Mouse (Mus musculus): ENCODE data around the gene Dock1. TPM values are rescaled to one million over a fixed set of nuclear protein-coding genes. Genes with fewer than 3 reads are reported as not detected.

Gene Dock1
- polyA plus RNA-seq, 1 experiment from 2014 or later, result 5.7 TPM

GRCm38 (mm10) chr7:135077340-135077739 is 406.9 kb downstream of the Dock1 start:
- no peak for ATAC-seq (ENCODE audit: low FRiP score)
- WGBS, result 23% methylated on average over 6 of the region's 6 CpGs

GRCm38 (mm10) chr7:135077806-135078205 is 407.4 kb downstream of the Dock1 start:
- no peaks in the 10 kb centered on the region for H3K27me3 ChIP-seq (replicated peaks)
- no peaks in the 10 kb centered on the region for H3K9me3 ChIP-seq (replicated peaks)
- no peak overlapping the region for H3K4me3 ChIP-seq (replicated peaks)
- peaks cover 22% of the 10 kb centered on the region for H3K4me1 ChIP-seq
- H3K4me2 ChIP-seq, result no peak overlapping the region
- H3K27ac ChIP-seq (replicated peaks), result no peak overlapping the region
- H3K36me3 ChIP-seq, result no peaks in the 10 kb centered on the region
- ATAC-seq (ENCODE audit: low FRiP score), result no peak
- WGBS, result 22% methylated on average over 10 of the region's 10 CpGs
- no peak overlapping the region for H3K9ac ChIP-seq (replicated peaks)

More at GRCm38 (mm10) chr7:135077340-135077739, 406.9 kb downstream of the Dock1 start:
- Histone ChIP-seq H3K27me3 (replicated peaks) (no peaks in the 10 kb centered on the region), H3K36me3 (no peaks in the 10 kb centered on the region), H3K4me3 (replicated peaks) (no peak overlapping the region), H3K9ac (replicated peaks) (no peak overlapping the region), H3K4me1 (peaks cover 22% of the 10 kb centered on the region), H3K4me2 (no peak overlapping the region), H3K27ac (replicated peaks) (no peak overlapping the region), H3K9me3 (replicated peaks) (no peaks in the 10 kb centered on the region)

GRCm38 (mm10) chr7:135083421-135083820 is 413.0 kb downstream of the Dock1 start:
- no peaks in the 10 kb centered on the region for H3K36me3 ChIP-seq
- H3K9me3 ChIP-seq (replicated peaks), result no peaks in the 10 kb centered on the region
- no peak overlapping the region for H3K9ac ChIP-seq (replicated peaks)
- 93% methylated on average over 8 of the region's 8 CpGs for WGBS
- H3K27ac ChIP-seq (replicated peaks), result no peak overlapping the region
- H3K4me1 ChIP-seq, result no peaks in the 10 kb centered on the region
- no peak overlapping the region for H3K4me3 ChIP-seq (replicated peaks)
- no peak overlapping the region for H3K4me2 ChIP-seq
- H3K27me3 ChIP-seq (replicated peaks), result no peaks in the 10 kb centered on the region
- ATAC-seq (ENCODE audit: low FRiP score), result no peak

- Histone ChIP-seq H3K9ac (replicated peaks) (no peak overlapping the region), H3K9me3 (replicated peaks) (no peaks in the 10 kb centered on the region), H3K27me3 (replicated peaks) (no peaks in the 10 kb centered on the region), H3K4me1 (no peaks in the 10 kb centered on the region), H3K4me3 (replicated peaks) (no peak overlapping the region), H3K4me2 (no peak overlapping the region), H3K36me3 (no peaks in the 10 kb centered on the region), H3K27ac (replicated peaks) (no peak overlapping the region)
- 87% methylated on average over 7 of the region's 7 CpGs for WGBS
- ATAC-seq (ENCODE audit: low FRiP score), result no peak
Measured at GRCm38 (mm10) chr7:135084069-135084468, 413.6 kb downstream of the Dock1 start.

GRCm38 (mm10) chr7:135086556-135086955 is 416.1 kb downstream of the Dock1 start:
- no peak for ATAC-seq (ENCODE audit: low FRiP score)
- no peaks in the 10 kb centered on the region for H3K27me3 ChIP-seq (replicated peaks)
- H3K4me3 ChIP-seq (replicated peaks), result no peak overlapping the region
- H3K9me3 ChIP-seq (replicated peaks), result no peaks in the 10 kb centered on the region
- H3K36me3 ChIP-seq, result no peaks in the 10 kb centered on the region
- no peak overlapping the region for H3K4me2 ChIP-seq
- no peak overlapping the region for H3K27ac ChIP-seq (replicated peaks)
- no peaks in the 10 kb centered on the region for H3K4me1 ChIP-seq
- 88% methylated on average over 5 of the region's 5 CpGs for WGBS
- H3K9ac ChIP-seq (replicated peaks), result no peak overlapping the region

GRCm38 (mm10) chr7:135089626-135090025 is 419.2 kb downstream of the Dock1 start:
- Histone ChIP-seq H3K4me3 (replicated peaks) (no peak overlapping the region), H3K4me2 (no peak overlapping the region)
- 87% methylated on average over 4 of the region's 4 CpGs for WGBS

GRCm38 (mm10) chr7:135093851-135094250 is 423.4 kb downstream of the Dock1 start:
- H3K36me3 ChIP-seq, result no peaks in the 10 kb centered on the region
- H3K4me3 ChIP-seq (replicated peaks), result no peak overlapping the region
- no peak overlapping the region for H3K4me2 ChIP-seq
- ATAC-seq (ENCODE audit: low FRiP score), result no peak
- H3K9me3 ChIP-seq (replicated peaks), result no peaks in the 10 kb centered on the region
- no peaks in the 10 kb centered on the region for H3K27me3 ChIP-seq (replicated peaks)
- H3K27ac ChIP-seq (replicated peaks), result no peak overlapping the region
- no peaks in the 10 kb centered on the region for H3K4me1 ChIP-seq
- WGBS, result 88% methylated on average over 2 of the region's 2 CpGs
- H3K9ac ChIP-seq (replicated peaks), result no peak overlapping the region

More at GRCm38 (mm10) chr7:135089626-135090025, 419.2 kb downstream of the Dock1 start:
- no peaks in the 10 kb centered on the region for H3K27me3 ChIP-seq (replicated peaks)
- H3K27ac ChIP-seq (replicated peaks), result no peak overlapping the region
- H3K4me1 ChIP-seq, result no peaks in the 10 kb centered on the region
- ATAC-seq (ENCODE audit: low FRiP score), result no peak
- H3K9me3 ChIP-seq (replicated peaks), result no peaks in the 10 kb centered on the region
- no peaks in the 10 kb centered on the region for H3K36me3 ChIP-seq
- H3K9ac ChIP-seq (replicated peaks), result no peak overlapping the region

- Histone ChIP-seq H3K9me3 (replicated peaks) (no peaks in the 10 kb centered on the region), H3K9ac (replicated peaks) (no peak overlapping the region), H3K36me3 (no peaks in the 10 kb centered on the region), H3K27me3 (replicated peaks) (no peaks in the 10 kb centered on the region; the same call in 1 of the 2 replicates), H3K4me2 (no peak overlapping the region), H3K4me1 (0 out of 2 replicates have a peak, but pooled peaks cover 3% of the 10 kb centered on the region), H3K4me3 (replicated peaks) (no peak overlapping the region), H3K27ac (replicated peaks) (no peak overlapping the region)
- WGBS, result 90% methylated on average over 7 of the region's 7 CpGs
- ATAC-seq (ENCODE audit: low FRiP score), result no peak
Measured at GRCm38 (mm10) chr7:135101921-135102320, 431.5 kb downstream of the Dock1 start.

GRCm38 (mm10) chr7:135106536-135106935 is 436.1 kb downstream of the Dock1 start:
- no peak overlapping the region for H3K9ac ChIP-seq (replicated peaks)
- no peaks in the 10 kb centered on the region for H3K9me3 ChIP-seq (replicated peaks)
- no peaks in the 10 kb centered on the region; the same call in 1 of the 2 replicates for H3K27me3 ChIP-seq (replicated peaks)
- H3K4me1 ChIP-seq, result no peaks in the 10 kb centered on the region
- no peaks in the 10 kb centered on the region for H3K36me3 ChIP-seq
- WGBS, result 69% methylated on average over 3 of the region's 3 CpGs
- no peak overlapping the region for H3K27ac ChIP-seq (replicated peaks)
- no peak for ATAC-seq (ENCODE audit: low FRiP score)
- no peak overlapping the region for H3K4me3 ChIP-seq (replicated peaks)
- H3K4me2 ChIP-seq, result no peak overlapping the region

GRCm38 (mm10) chr7:135110307-135110706 is 439.9 kb downstream of the Dock1 start:
- no peak overlapping the region for H3K4me2 ChIP-seq
- H3K4me1 ChIP-seq, result no peaks in the 10 kb centered on the region
- H3K27ac ChIP-seq (replicated peaks), result no peak overlapping the region
- H3K9me3 ChIP-seq (replicated peaks), result no peaks in the 10 kb centered on the region
- no peak overlapping the region for H3K4me3 ChIP-seq (replicated peaks)
- WGBS, result 83% methylated on average over 1 of the region's 1 CpGs
- no peak overlapping the region for H3K9ac ChIP-seq (replicated peaks)
- H3K36me3 ChIP-seq, result no peaks in the 10 kb centered on the region
- no peaks in the 10 kb centered on the region; the same call in 1 of the 2 replicates for H3K27me3 ChIP-seq (replicated peaks)
- no peak for ATAC-seq (ENCODE audit: low FRiP score)

GRCm38 (mm10) chr7:135125296-135126065 is 455.0 kb downstream of the Dock1 start:
- no peak for ATAC-seq (ENCODE audit: low FRiP score)
- H3K27ac ChIP-seq (replicated peaks), result no peak overlapping the region

GRCm38 (mm10) chr7:135132461-135132860 is 462.0 kb downstream of the Dock1 start:
- WGBS, result 86% methylated on average over 4 of the region's 4 CpGs
- Histone ChIP-seq H3K27me3 (replicated peaks) (no peaks in the 10 kb centered on the region), H3K4me3 (replicated peaks) (no peak overlapping the region), H3K4me1 (peaks cover 13% of the 10 kb centered on the region), H3K4me2 (no peak overlapping the region), H3K36me3 (no peaks in the 10 kb centered on the region), H3K9me3 (replicated peaks) (no peaks in the 10 kb centered on the region), H3K9ac (replicated peaks) (no peak overlapping the region), H3K27ac (replicated peaks) (no peak overlapping the region)
- ATAC-seq (ENCODE audit: low FRiP score), result no peak

More at GRCm38 (mm10) chr7:135125296-135126065, 455.0 kb downstream of the Dock1 start:
- Histone ChIP-seq H3K36me3 (no peaks in the 10 kb centered on the region), H3K27me3 (replicated peaks) (no peaks in the 10 kb centered on the region), H3K4me1 (peaks cover 8% of the 10 kb centered on the region; the same call in 1 of the 2 replicates), H3K4me3 (replicated peaks) (no peak overlapping the region), H3K9me3 (replicated peaks) (no peaks in the 10 kb centered on the region), H3K4me2 (no peak overlapping the region), H3K9ac (replicated peaks) (no peak overlapping the region)
- WGBS, result 92% methylated on average over 10 of the region's 10 CpGs
